In the genomic region with DNA sequence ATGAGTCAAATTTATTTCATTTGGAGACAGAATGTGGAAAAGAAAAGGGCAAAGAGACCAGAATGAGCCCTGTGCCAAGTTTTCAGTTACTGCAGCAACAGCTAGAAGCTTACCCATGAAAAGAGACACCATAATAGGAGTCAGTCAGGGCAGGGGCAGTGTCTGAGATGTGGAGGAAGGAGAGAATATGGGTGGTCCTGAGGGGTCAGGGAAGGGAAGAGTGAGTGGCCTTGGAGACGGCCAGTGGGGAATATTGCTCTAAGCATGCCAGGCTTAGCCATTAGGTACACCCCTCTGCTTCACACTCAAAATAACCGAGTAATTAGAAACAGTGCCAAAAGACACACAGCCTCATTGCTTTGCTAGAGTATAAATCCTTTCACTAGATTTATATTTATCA, we compare ENCODE assay signal across 21 mouse cellular contexts. TPM values are rescaled to one million over a fixed set of nuclear protein-coding genes. Genes with fewer than 3 reads are reported as not detected.
DNase-seq lines count a peak whose midpoint lies in the region; ATAC-seq lines count a peak whose summit lies in the region.
"Had no signal": no experiment of that assay in that cellular context is flagged by ENCODE, and none has a peak within 500 bp of the region (broad histone marks: within the 10 kb centered on the region; RNA-seq: fewer than 3 reads in every experiment).

No protein-coding gene starts in this region.

- DNase-seq in embryo, embryonic 10 days (ENCODE audit: low spot score): peak; percentile 30
- DNase-seq in embryo, embryonic 9.5 days (ENCODE audit: extremely low spot score): no peak
- no peak for DNase-seq in kidney, postnatal 25 days
- DNase-seq: adrenal gland, postnatal 10 days; B cell, adult 2 months; cerebellum, adult 11-12 months; cerebellum, adult 9-10 months; cerebellum, postnatal 25 days; kidney, adult 11 months had no signal

- no peak overlapping the region for H3K4me3 ChIP-seq in kidney, embryonic 15.5 days (replicated peaks)
- no peak overlapping the region for H3K4me3 ChIP-seq in embryonic facial prominence, embryonic 13.5 days
- H3K4me3 ChIP-seq: erythroblast, embryonic 14.5 days; forebrain, embryonic 10.5 days; forebrain, embryonic 15.5 days; heart, embryonic 12.5 days; hindbrain, embryonic 10.5 days; hindbrain, embryonic 15.5 days had no signal

- no peaks in the 10 kb centered on the region for H3K27me3 ChIP-seq in kidney, embryonic 15.5 days
- no peaks in the 10 kb centered on the region for H3K27me3 ChIP-seq in embryonic facial prominence, embryonic 13.5 days
- H3K27me3 ChIP-seq: forebrain, embryonic 15.5 days; heart, embryonic 12.5 days; hindbrain, embryonic 15.5 days had no signal

- 0 out of 2 replicates have a peak, but pooled peaks cover 2% of the 10 kb centered on the region for H3K4me1 ChIP-seq in kidney, embryonic 15.5 days
- H3K4me1 ChIP-seq in embryonic facial prominence, embryonic 13.5 days: no peaks in the 10 kb centered on the region
- H3K4me1 ChIP-seq: forebrain, embryonic 10.5 days; forebrain, embryonic 15.5 days; heart, embryonic 12.5 days; hindbrain, embryonic 10.5 days; hindbrain, embryonic 15.5 days had no signal

- no peak overlapping the region for H3K4me2 ChIP-seq in kidney, embryonic 15.5 days
- H3K4me2 ChIP-seq in embryonic facial prominence, embryonic 13.5 days: no peak overlapping the region
- H3K4me2 ChIP-seq: forebrain, embryonic 15.5 days; heart, embryonic 12.5 days; hindbrain, embryonic 15.5 days had no signal

- peaks cover 9% of the 10 kb centered on the region for H3K9me3 ChIP-seq in kidney, embryonic 15.5 days (replicated peaks)
- peaks cover 3% of the 10 kb centered on the region; the same call in 1 of the 2 replicates for H3K9me3 ChIP-seq in embryonic facial prominence, embryonic 13.5 days
- H3K9me3 ChIP-seq: G1E had no signal

- H3K27ac ChIP-seq in kidney, embryonic 15.5 days: no peak overlapping the region
- H3K27ac ChIP-seq in embryonic facial prominence, embryonic 13.5 days: peak overlapping the region; percentile 33; the same call in 1 of the 2 replicates
- H3K27ac ChIP-seq: forebrain, embryonic 10.5 days; forebrain, embryonic 15.5 days; hindbrain, embryonic 10.5 days; hindbrain, embryonic 15.5 days had no signal

- no peak overlapping the region for H3K9ac ChIP-seq in kidney, embryonic 15.5 days
- no peak overlapping the region for H3K9ac ChIP-seq in embryonic facial prominence, embryonic 13.5 days
- H3K9ac ChIP-seq: forebrain, embryonic 15.5 days; heart, embryonic 12.5 days; hindbrain, embryonic 15.5 days had no signal

- ATAC-seq in kidney, embryonic 15.5 days (replicated peaks; ENCODE audit: low FRiP score): peak; percentile 54; the same call in 1 of the 2 replicates
- ATAC-seq in embryonic facial prominence, embryonic 13.5 days (ENCODE audit: insufficient number of reproducible peaks, insufficient read depth, low FRiP score, low TSS enrichment, low read depth): no peak
- no peak for ATAC-seq in megakaryocyte, adult 5-6 weeks (ENCODE audit: poor library complexity, severe bottlenecking)
- ATAC-seq in inflammation-experienced regulatory T-cells, adult 6 months: no peak
- ATAC-seq: CD4-positive, CD25-positive, alpha-beta regulatory T cell, adult 4 months; forebrain, embryonic 15.5 days had no signal

- 24% methylated on average over 2 of the region's 2 CpGs for WGBS in kidney, embryonic 15.5 days
- WGBS in embryonic facial prominence, embryonic 13.5 days: 24% methylated on average over 2 of the region's 2 CpGs

- no peaks in the 10 kb centered on the region for H3K36me3 ChIP-seq in kidney, embryonic 15.5 days
- H3K36me3 ChIP-seq in embryonic facial prominence, embryonic 13.5 days: no peaks in the 10 kb centered on the region
- H3K36me3 ChIP-seq: forebrain, embryonic 10.5 days; forebrain, embryonic 15.5 days; G1E; heart, embryonic 12.5 days; hindbrain, embryonic 10.5 days; hindbrain, embryonic 15.5 days had no signal

RNA-seq across cellular contexts. Expression of a gene that starts 9.5 kb away (rescaled TPM):
- polyA plus RNA-seq in kidney, embryonic 15.5 days (2015; fragmentation: Nextera tagmentation; extraction: Ambion mirVana): 27.8 and 30.5 TPM in 2 replicates
- 56.3 and 58.4 TPM in 2 replicates for polyA plus RNA-seq in embryonic facial prominence, embryonic 13.5 days (2015; fragmentation: Nextera tagmentation; extraction: Ambion mirVana)
- 1.2 and 1.3 TPM in 2 replicates for total RNA-seq in megakaryocyte, adult 5-6 weeks (2015)
- 0.81 and 1.9 TPM in 2 replicates for total RNA-seq in megakaryocyte, adult 5-6 weeks (2017)
- not detected for polyA plus RNA-seq in inflammation-experienced regulatory T-cells, adult 6 months (2017; shearing (Covaris generic))
- polyA plus RNA-seq: CD4-positive, CD25-positive, alpha-beta regulatory T cell, adult 4 months; erythroblast, embryonic 14.5 days; G1E had no signal

Comparison
In these comparisons a context has a peak if more than half of its experiments do, and no peak if none do; other contexts are left out.
1. RNA of a gene that starts 9.5 kb away (polyA plus RNA-seq): 56.3 to 58.4 TPM in embryonic facial prominence, embryonic 13.5 days and 27.8 to 30.5 TPM in kidney, embryonic 15.5 days; not detected in inflammation-experienced regulatory T-cells, adult 6 months; every median in the first group is over 10 times any median in the second.